Mouse (Mus musculus): ENCODE data around the gene Mrm1. TPM values are rescaled to one million over a fixed set of nuclear protein-coding genes. Genes with fewer than 3 reads are reported as not detected.

Gene Mrm1
- polyA plus RNA-seq (2014; fragmentation: Nextera tagmentation; extraction: Ambion mirVana), result 13.3 and 13.5 TPM in 2 replicates

DNA sequence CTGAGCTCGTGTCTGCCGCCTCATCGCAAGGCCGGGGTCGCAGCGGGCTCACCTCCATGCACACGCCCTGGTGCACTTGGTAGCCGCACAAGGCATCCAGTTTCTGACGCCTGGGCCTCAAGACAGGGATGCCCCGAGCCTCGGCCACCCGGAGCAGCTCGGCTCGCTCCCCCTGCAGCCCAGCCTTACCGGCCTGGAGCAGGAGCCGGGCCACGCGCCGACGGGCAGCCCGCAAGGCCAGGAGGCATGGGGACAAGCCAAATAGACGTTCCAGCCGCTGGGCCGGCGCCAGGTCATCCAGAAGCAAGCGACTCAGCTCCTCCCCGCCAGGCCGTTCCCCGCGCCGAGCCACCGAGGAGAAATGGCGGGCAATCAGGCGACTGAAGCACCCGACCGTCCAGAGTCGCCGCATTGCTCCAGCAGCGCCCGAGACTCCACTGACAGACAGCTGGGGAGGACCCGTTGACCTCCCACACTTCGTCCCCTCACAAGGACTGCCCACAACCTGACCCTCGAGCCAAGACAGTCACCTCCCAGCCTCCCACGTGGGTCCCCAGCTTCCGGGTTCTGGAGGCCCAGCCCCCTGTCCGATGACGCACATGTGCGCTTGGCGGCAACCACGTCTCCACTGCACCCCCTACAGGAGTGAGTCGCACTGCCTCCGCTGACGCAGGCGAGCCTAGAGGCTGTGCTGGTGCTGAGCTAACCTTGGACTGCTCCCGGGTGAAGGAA is at the start of gene Mrm1:
Mrm1 (minus strand) TSS at position 555 of the 732 bp plus-strand sequence.
- Histone ChIP-seq H3K4me3 (ENCODE audit: low read depth, low read length) (peak within 1 kb of the TSS; percentile 62), H3K4me2 (ENCODE audit: low read depth, low read length) (peak within 1 kb of the TSS; percentile 80), H3K27ac (ENCODE audit: low read depth, low read length) (peak within 1 kb of the TSS; percentile 4; the same call in 1 of the 2 replicates), H3K36me3 (ENCODE audit: control insufficient read depth, insufficient read depth, low read length) (no peaks in the 10 kb centered on the region), H3K9me3 (ENCODE audit: control insufficient read depth, low read length) (no peaks in the 10 kb centered on the region), H3K9ac (replicated peaks; ENCODE audit: low read depth, low read length) (peak within 1 kb of the TSS; percentile 67), H3K27me3 (ENCODE audit: control insufficient read depth, insufficient read depth, low read length) (no peaks in the 10 kb centered on the region), H3K4me1 (ENCODE audit: control insufficient read depth, insufficient read depth, low read length) (no peaks in the 10 kb centered on the region)
- under 1% methylated on average over 55 of the region's 55 CpGs for WGBS
- peak; percentile 85 for ATAC-seq (ENCODE audit: low read depth)

DNA sequence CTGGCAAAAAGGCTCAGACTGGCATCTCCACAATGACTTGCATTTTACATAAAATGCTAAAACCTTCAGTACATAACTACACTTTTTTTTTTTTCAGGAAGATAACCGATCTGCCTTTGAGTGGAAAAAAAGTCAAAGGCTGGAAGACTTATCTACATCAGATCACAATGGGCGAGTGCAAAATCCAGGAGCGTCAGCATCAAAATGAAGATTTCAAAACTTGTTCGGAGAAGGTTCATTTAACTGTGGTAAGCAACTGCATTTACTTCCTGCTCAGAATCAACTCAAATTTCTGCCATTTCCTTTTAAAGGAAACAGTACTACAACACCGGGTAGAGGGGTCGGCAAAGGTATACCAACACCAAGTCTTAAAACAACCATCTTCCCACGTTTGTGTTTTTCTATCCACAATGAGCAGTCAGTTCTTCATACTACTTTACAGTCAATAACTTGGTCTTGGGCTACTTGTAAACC is 49.5 kb upstream of the Mrm1 start:
- H3K4me1 ChIP-seq (ENCODE audit: control insufficient read depth, insufficient read depth, low read length), result peaks cover 17% of the 10 kb centered on the region
- peak overlapping the region; percentile 91; the same call in 1 of the 2 replicates for H3K27ac ChIP-seq (ENCODE audit: low read depth, low read length)
- H3K36me3 ChIP-seq (ENCODE audit: control insufficient read depth, insufficient read depth, low read length), result no peaks in the 10 kb centered on the region
- no peak for ATAC-seq (ENCODE audit: low read depth)
- peak overlapping the region; percentile 90 for H3K4me3 ChIP-seq (ENCODE audit: low read depth, low read length)
- H3K9me3 ChIP-seq (ENCODE audit: control insufficient read depth, low read length), result no peaks in the 10 kb centered on the region
- H3K27me3 ChIP-seq (ENCODE audit: control insufficient read depth, insufficient read depth, low read length), result no peaks in the 10 kb centered on the region
- peak overlapping the region; percentile 91 for H3K4me2 ChIP-seq (ENCODE audit: low read depth, low read length)
- 20% methylated on average over 7 of the region's 7 CpGs for WGBS
- H3K9ac ChIP-seq (replicated peaks; ENCODE audit: low read depth, low read length), result peak overlapping the region; percentile 88

DNA sequence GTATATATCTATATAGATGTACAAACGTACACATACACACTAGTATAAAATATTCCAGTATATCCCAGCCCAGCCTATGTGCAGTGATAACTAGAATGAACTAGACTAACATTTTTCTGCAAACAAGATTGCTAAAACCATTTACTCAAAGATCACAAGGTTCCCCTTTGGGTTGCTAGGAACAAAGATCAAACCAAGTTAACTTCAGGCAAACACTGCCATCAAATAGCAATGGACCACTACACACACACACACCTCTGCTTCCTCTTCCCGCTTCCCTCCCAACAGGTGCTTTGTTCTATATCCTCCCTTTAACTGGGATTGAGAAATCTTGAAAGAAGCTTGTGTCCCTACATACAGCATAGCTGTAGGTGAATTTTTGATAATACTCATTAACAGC is 48.3 kb upstream of the Mrm1 start:
- H3K9ac ChIP-seq (replicated peaks; ENCODE audit: low read depth, low read length), result no peak overlapping the region
- H3K36me3 ChIP-seq (ENCODE audit: control insufficient read depth, insufficient read depth, low read length), result no peaks in the 10 kb centered on the region
- no peak overlapping the region for H3K27ac ChIP-seq (ENCODE audit: low read depth, low read length)
- no peaks in the 10 kb centered on the region for H3K9me3 ChIP-seq (ENCODE audit: control insufficient read depth, low read length)
- peaks cover 17% of the 10 kb centered on the region for H3K4me1 ChIP-seq (ENCODE audit: control insufficient read depth, insufficient read depth, low read length)
- 92% methylated on average over 2 of the region's 2 CpGs for WGBS
- H3K27me3 ChIP-seq (ENCODE audit: control insufficient read depth, insufficient read depth, low read length), result no peaks in the 10 kb centered on the region
- no peak overlapping the region for H3K4me2 ChIP-seq (ENCODE audit: low read depth, low read length)
- no peak for ATAC-seq (ENCODE audit: low read depth)
- no peak overlapping the region for H3K4me3 ChIP-seq (ENCODE audit: low read depth, low read length)

DNA sequence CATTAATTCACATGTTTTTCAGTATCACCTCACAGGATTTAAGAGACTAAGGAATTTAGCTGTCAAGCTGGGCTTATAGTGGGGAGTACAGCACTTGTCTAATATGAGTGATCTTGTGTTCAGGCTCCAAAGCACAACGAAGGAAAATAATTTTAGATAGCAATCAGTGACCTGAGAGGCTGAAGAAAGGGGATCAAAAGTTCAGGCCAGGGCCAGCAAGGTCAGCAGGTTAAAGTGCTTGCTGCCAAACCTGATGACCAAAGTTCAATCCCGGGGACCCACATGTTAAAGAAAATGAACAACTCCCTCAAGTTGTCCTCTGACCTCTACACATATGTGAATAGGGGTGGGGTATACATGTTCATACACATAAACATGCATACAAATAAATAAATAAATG is 46.0 kb upstream of the Mrm1 start:
- H3K36me3 ChIP-seq (ENCODE audit: control insufficient read depth, insufficient read depth, low read length), result peaks cover 6% of the 10 kb centered on the region
- H3K4me1 ChIP-seq (ENCODE audit: control insufficient read depth, insufficient read depth, low read length), result peaks cover 13% of the 10 kb centered on the region
- H3K9ac ChIP-seq (replicated peaks; ENCODE audit: low read depth, low read length), result no peak overlapping the region
- no peaks in the 10 kb centered on the region for H3K9me3 ChIP-seq (ENCODE audit: control insufficient read depth, low read length)
- 85% methylated on average over 2 of the region's 2 CpGs for WGBS
- no peak overlapping the region for H3K4me3 ChIP-seq (ENCODE audit: low read depth, low read length)
- no peaks in the 10 kb centered on the region for H3K27me3 ChIP-seq (ENCODE audit: control insufficient read depth, insufficient read depth, low read length)
- no peak overlapping the region for H3K4me2 ChIP-seq (ENCODE audit: low read depth, low read length)
- no peak overlapping the region for H3K27ac ChIP-seq (ENCODE audit: low read depth, low read length)
- ATAC-seq (ENCODE audit: low read depth), result no peak

DNA sequence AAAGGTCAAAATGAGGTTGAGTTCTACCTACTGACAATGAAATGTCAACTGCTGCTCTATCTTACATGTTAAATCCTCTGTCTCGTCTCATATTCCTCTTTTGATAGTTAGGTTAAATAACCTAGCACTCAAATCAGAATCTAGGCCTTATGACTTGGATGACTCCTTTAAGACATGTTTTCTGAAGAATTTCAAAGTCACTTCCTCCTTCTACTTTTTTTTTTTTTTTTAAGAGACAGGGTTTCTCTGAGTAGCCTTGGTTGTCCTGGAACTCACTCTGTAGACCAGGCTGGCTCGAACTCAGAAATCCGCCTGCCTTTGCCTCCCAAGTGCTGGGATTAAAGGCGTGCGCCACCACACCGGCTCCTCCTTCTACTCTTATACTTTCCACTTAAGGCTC is 36.0 kb upstream of the Mrm1 start:
- Histone ChIP-seq H3K27ac (ENCODE audit: low read depth, low read length) (no peak overlapping the region), H3K36me3 (ENCODE audit: control insufficient read depth, insufficient read depth, low read length) (peaks cover 43% of the 10 kb centered on the region), H3K4me3 (ENCODE audit: low read depth, low read length) (no peak overlapping the region), H3K9me3 (ENCODE audit: control insufficient read depth, low read length) (no peaks in the 10 kb centered on the region), H3K9ac (replicated peaks; ENCODE audit: low read depth, low read length) (no peak overlapping the region), H3K4me1 (ENCODE audit: control insufficient read depth, insufficient read depth, low read length) (no peaks in the 10 kb centered on the region), H3K27me3 (ENCODE audit: control insufficient read depth, insufficient read depth, low read length) (no peaks in the 10 kb centered on the region), H3K4me2 (ENCODE audit: low read depth, low read length) (no peak overlapping the region)
- ATAC-seq (ENCODE audit: low read depth), result no peak
- WGBS, result 95% methylated on average over 6 of the region's 6 CpGs

DNA sequence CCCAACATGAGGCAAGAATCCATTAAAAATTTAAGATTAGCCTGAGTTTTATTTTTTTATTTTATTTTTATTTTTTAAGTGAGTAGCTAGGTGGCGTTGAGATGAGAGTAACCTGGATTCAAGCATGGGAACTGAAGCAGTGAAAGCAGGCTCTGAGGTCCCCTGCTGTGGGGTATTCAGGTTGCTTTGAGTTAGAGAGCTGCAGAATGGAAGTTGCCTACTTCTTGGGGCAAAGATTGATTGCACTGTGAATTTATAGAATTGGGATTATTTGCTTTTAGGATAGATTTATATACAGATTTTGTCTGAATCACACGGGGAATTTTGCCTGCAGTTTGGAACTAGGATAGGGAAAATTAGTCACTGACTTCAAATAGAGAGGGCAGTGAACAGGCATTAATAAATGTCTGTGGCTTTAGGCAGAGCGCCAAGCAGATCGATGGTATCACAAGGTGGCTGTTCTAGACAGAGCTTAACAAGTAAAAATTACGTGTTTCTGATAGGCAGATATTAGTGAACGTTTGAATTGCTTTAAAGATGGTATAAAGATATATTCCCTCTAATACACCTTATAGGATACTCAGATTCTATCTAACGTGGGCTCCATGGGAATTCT is 28.3 kb upstream of the Mrm1 start:
- no peaks in the 10 kb centered on the region for H3K4me1 ChIP-seq (ENCODE audit: control insufficient read depth, insufficient read depth, low read length)
- no peaks in the 10 kb centered on the region for H3K9me3 ChIP-seq (ENCODE audit: control insufficient read depth, low read length)
- no peak overlapping the region for H3K9ac ChIP-seq (replicated peaks; ENCODE audit: low read depth, low read length)
- H3K4me3 ChIP-seq (ENCODE audit: low read depth, low read length), result no peak overlapping the region
- whole genome bisulfite sequencing, result 79% methylated on average over 7 of the region's 7 CpGs
- no peak overlapping the region for H3K27ac ChIP-seq (ENCODE audit: low read depth, low read length)
- no peaks in the 10 kb centered on the region for H3K27me3 ChIP-seq (ENCODE audit: control insufficient read depth, insufficient read depth, low read length)
- ATAC-seq (ENCODE audit: low read depth), result no peak
- peaks cover 29% of the 10 kb centered on the region for H3K36me3 ChIP-seq (ENCODE audit: control insufficient read depth, insufficient read depth, low read length)
- H3K4me2 ChIP-seq (ENCODE audit: low read depth, low read length), result no peak overlapping the region

DNA sequence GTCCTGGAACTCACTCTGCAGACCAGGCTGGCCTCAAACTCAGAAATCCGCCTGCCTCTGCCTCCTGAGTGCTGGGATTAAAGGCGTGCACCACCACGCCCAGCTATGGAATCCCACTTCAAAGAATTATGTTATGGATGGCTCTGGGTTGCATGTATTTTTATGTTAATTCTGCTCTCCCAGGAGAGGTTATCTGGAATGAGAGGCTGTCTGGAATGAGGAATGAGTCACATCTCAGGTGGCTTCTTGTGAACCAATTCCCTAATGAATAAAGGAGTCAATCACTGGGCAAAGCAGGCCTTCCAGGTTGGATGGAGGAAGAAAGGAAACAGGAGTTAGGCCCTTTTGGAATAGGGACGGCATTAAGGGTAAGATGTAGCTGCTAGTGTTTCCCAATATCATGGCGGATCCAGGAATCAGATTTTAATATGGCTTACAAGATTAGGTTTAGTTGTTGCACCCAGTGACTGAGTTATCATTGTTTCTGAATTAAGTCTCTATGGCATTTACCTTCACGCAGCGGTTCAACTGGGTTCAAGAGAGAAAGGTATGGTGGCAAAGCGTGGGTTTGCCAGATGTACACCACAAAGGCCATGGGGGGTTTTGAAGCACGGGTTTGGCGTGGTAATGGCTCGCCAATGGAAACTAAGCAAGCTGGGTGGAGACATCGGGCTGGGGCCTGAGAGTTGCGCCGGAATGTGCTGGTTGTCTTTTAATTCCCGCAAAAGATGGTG is 27.6 kb upstream of the Mrm1 start:
- H3K36me3 ChIP-seq (ENCODE audit: control insufficient read depth, insufficient read depth, low read length), result peaks cover 26% of the 10 kb centered on the region
- ATAC-seq (ENCODE audit: low read depth), result no peak
- WGBS, result 94% methylated on average over 15 of the region's 15 CpGs

DNA sequence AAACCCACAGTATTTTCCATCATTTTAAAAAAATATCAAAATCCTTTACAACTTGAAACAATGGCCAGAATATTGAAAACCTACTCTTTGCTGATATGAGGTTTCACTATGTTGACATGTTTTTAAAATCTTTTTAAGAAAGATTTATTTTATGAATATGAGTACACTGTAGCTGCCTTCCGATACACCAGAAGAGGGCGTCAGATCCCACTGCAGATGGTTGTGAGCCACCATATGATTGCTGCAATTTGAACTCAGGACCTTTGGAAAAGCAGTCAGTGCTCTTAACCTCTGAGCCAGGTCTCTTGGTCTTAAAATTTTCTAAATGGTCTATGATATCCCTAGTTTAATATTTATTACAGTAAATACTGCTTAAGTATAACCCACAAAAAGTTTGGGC is 20.0 kb upstream of the Mrm1 start:
- no peaks in the 10 kb centered on the region for H3K4me1 ChIP-seq (ENCODE audit: control insufficient read depth, insufficient read depth, low read length)
- no peak overlapping the region for H3K4me3 ChIP-seq (ENCODE audit: low read depth, low read length)
- no peaks in the 10 kb centered on the region for H3K9me3 ChIP-seq (ENCODE audit: control insufficient read depth, low read length)
- H3K27me3 ChIP-seq (ENCODE audit: control insufficient read depth, insufficient read depth, low read length), result no peaks in the 10 kb centered on the region
- H3K4me2 ChIP-seq (ENCODE audit: low read depth, low read length), result no peak overlapping the region
- ATAC-seq (ENCODE audit: low read depth), result no peak
- WGBS, result 88% methylated on average over 2 of the region's 2 CpGs
- no peak overlapping the region for H3K27ac ChIP-seq (ENCODE audit: low read depth, low read length)
- peaks cover 37% of the 10 kb centered on the region for H3K36me3 ChIP-seq (ENCODE audit: control insufficient read depth, insufficient read depth, low read length)
- no peak overlapping the region for H3K9ac ChIP-seq (replicated peaks; ENCODE audit: low read depth, low read length)

More for the DNA sequence above, 27.6 kb upstream of the Mrm1 start:
- Histone ChIP-seq H3K4me1 (ENCODE audit: control insufficient read depth, insufficient read depth, low read length) (no peaks in the 10 kb centered on the region), H3K4me2 (ENCODE audit: low read depth, low read length) (no peak overlapping the region), H3K9me3 (ENCODE audit: control insufficient read depth, low read length) (no peaks in the 10 kb centered on the region), H3K4me3 (ENCODE audit: low read depth, low read length) (no peak overlapping the region), H3K27ac (ENCODE audit: low read depth, low read length) (no peak overlapping the region), H3K27me3 (ENCODE audit: control insufficient read depth, insufficient read depth, low read length) (no peaks in the 10 kb centered on the region), H3K9ac (replicated peaks; ENCODE audit: low read depth, low read length) (no peak overlapping the region)
